Mouse (Mus musculus) MEL (cell line): ENCODE results near the gene Pdcd2l. TPM values are rescaled to one million over a fixed set of nuclear protein-coding genes. Genes with fewer than 3 reads are reported as not detected.

Source experiments
- DNase-seq: peaks from one replicate; pipeline ENCODE4 v3.0.0; 2011; ENCODE audit warnings: low read depth, low spot score
- H3K27ac ChIP-seq: 2 replicates; pipeline ENCODE4 v1.5.1; 2012; ENCODE audit warnings: low read depth, mild to moderate bottlenecking, control low read depth, low read length, moderate library complexity; ENCODE audit not compliant: control insufficient read depth
- H3K27me3 ChIP-seq, 2 experiments: fragments of 150-350 bp in 1 of 2; sonication (generic) in 1 of 2; 2 replicates each; pipeline ENCODE4 v1.6.1; 2012; ENCODE audit warnings: low read length in 2 of 2, mild to moderate bottlenecking in 2 of 2, improper control_type of control experiment in 1 of 2, moderate library complexity in 1 of 2; ENCODE audit not compliant: insufficient read depth in 2 of 2, control insufficient read depth in 1 of 2
- H3K36me3 ChIP-seq, 2 experiments: 2 replicates each; pipeline ENCODE4 v1.6.1; 2012 to 2014; ENCODE audit warnings: low read length in 2 of 2, improper control_type of control experiment in 1 of 2, inconsistent platforms in 1 of 2, mild to moderate bottlenecking in 1 of 2; ENCODE audit not compliant: insufficient read depth in 2 of 2, control insufficient read depth in 1 of 2
- H3K4me1 ChIP-seq, 2 experiments: fragments of 150-350 bp in 1 of 2; sonication (generic) in 1 of 2; 2 replicates each; pipeline ENCODE4 v1.6.1; 2012; ENCODE audit warnings: low read length in 2 of 2, improper control_type of control experiment in 1 of 2, mild to moderate bottlenecking in 1 of 2; ENCODE audit not compliant: insufficient read depth in 2 of 2, control insufficient read depth in 1 of 2
- H3K4me3 ChIP-seq, 2 experiments: fragments of 150-350 bp in 1 of 2; sonication (generic) in 1 of 2; 2 replicates each; pipeline ENCODE4 v1.5.1; 2012; ENCODE audit warnings: low read depth in 2 of 2, low read length in 2 of 2, mild to moderate bottlenecking in 2 of 2, moderate library complexity in 2 of 2, control low read depth in 1 of 2, improper control_type of control experiment in 1 of 2; ENCODE audit not compliant: control insufficient read depth in 1 of 2, insufficient read depth in 1 of 2
- H3K79me2 ChIP-seq: 2 replicates; pipeline ENCODE4 v1.6.1; 2012; ENCODE audit warnings: mild to moderate bottlenecking, low read length, moderate library complexity; ENCODE audit not compliant: control insufficient read depth, poor library complexity, insufficient read depth
- H3K9ac ChIP-seq: 2 replicates; pipeline ENCODE4 v1.6.1; 2012; ENCODE audit warnings: low read depth, mild to moderate bottlenecking, control low read depth, low read length, moderate library complexity; ENCODE audit not compliant: control insufficient read depth, poor library complexity, severe bottlenecking
- H3K9me3 ChIP-seq: fragments of 150-350 bp; sonication (generic); replicated peaks from 2 replicates; pipeline ENCODE4 v1.6.1; 2012; ENCODE audit warnings: mild to moderate bottlenecking, low read length, improper control_type of control experiment, moderate library complexity; ENCODE audit not compliant: insufficient read depth
- BHLHE40 ChIP-seq: IDR thresholded peaks from 2 replicates; pipeline ENCODE4 v1.6.1; 2012; ENCODE audit warnings: low read depth, mild to moderate bottlenecking, inconsistent platforms, low read length, improper control_type of control experiment, borderline replicate concordance
- CHD1 ChIP-seq: IDR thresholded peaks from 2 replicates; pipeline ENCODE4 v1.6.1; 2012; ENCODE audit warnings: low read depth, mild to moderate bottlenecking, inconsistent platforms, low read length, improper control_type of control experiment
- CHD2 ChIP-seq: IDR thresholded peaks from 2 replicates; pipeline ENCODE4 v1.6.1; 2011; ENCODE audit warnings: low read length, improper control_type of control experiment
- CTCF ChIP-seq, 3 experiments: IDR thresholded peaks in 2 of 3; conservative IDR thresholded peaks in 1 of 3; 2 replicates each; pipeline ENCODE4 v1.5.1; 2011 to 2012; ENCODE audit warnings: low read length in 3 of 3, low read depth in 2 of 3, mild to moderate bottlenecking in 2 of 3, improper control_type of control experiment in 1 of 3, inconsistent platforms in 1 of 3, mixed read lengths in 1 of 3, moderate library complexity in 1 of 3; ENCODE audit not compliant: control insufficient read depth in 1 of 3, insufficient read depth in 1 of 3, poor library complexity in 1 of 3, severe bottlenecking in 1 of 3
- E2F4 ChIP-seq: IDR thresholded peaks from 2 replicates; pipeline ENCODE4 v1.6.1; 2011; ENCODE audit warnings: low read depth, low read length, improper control_type of control experiment, borderline replicate concordance
- ELF1 ChIP-seq: IDR thresholded peaks from 2 replicates; pipeline ENCODE4 v1.6.1; 2014; ENCODE audit warnings: low read depth, mild to moderate bottlenecking, inconsistent platforms, low read length, improper control_type of control experiment, moderate library complexity
- EP300 ChIP-seq, 2 experiments: IDR thresholded peaks; 2 replicates each; pipeline ENCODE4 v1.6.1; 2011; ENCODE audit warnings: improper control_type of control experiment in 2 of 2, low read length in 2 of 2, low read depth in 1 of 2, mild to moderate bottlenecking in 1 of 2
- ETS1 ChIP-seq: IDR thresholded peaks from 2 replicates; pipeline ENCODE4 v1.6.1; 2012; ENCODE audit warnings: low read depth, mild to moderate bottlenecking, inconsistent platforms, low read length, improper control_type of control experiment, moderate library complexity
- GATA1 ChIP-seq: IDR thresholded peaks from 2 replicates; pipeline ENCODE4 v1.6.1; 2011; ENCODE audit warnings: low read depth, low read length, improper control_type of control experiment
- HCFC1 ChIP-seq: IDR thresholded peaks from 2 replicates; pipeline ENCODE4 v1.6.1; 2012; ENCODE audit warnings: low read depth, mild to moderate bottlenecking, inconsistent platforms, low read length, improper control_type of control experiment, moderate library complexity
- JUND ChIP-seq: IDR thresholded peaks from 2 replicates; pipeline ENCODE4 v1.6.1; 2011; ENCODE audit warnings: low read depth, mild to moderate bottlenecking, improper control_type of control experiment, low read length
- KAT2A ChIP-seq: conservative IDR thresholded peaks from 2 replicates; pipeline ENCODE4 v1.6.1; 2012; ENCODE audit warnings: low read depth, low read length, improper control_type of control experiment, inconsistent platforms
- MAFK ChIP-seq: IDR thresholded peaks from 2 replicates; pipeline ENCODE4 v1.6.1; 2011; ENCODE audit warnings: low read depth, mild to moderate bottlenecking, low read length, improper control_type of control experiment, borderline replicate concordance
- MAX ChIP-seq: IDR thresholded peaks from 2 replicates; pipeline ENCODE4 v1.6.1; 2011; ENCODE audit warnings: low read length, improper control_type of control experiment
- MAZ ChIP-seq: IDR thresholded peaks from 2 replicates; pipeline ENCODE4 v1.6.1; 2012; ENCODE audit warnings: low read depth, mild to moderate bottlenecking, inconsistent platforms, low read length, improper control_type of control experiment
- MEF2A ChIP-seq: IDR thresholded peaks from 2 replicates; pipeline ENCODE4 v1.6.1; 2014; ENCODE audit warnings: low read depth, mild to moderate bottlenecking, inconsistent platforms, low read length, improper control_type of control experiment; ENCODE audit not compliant: poor library complexity, insufficient replicate concordance, severe bottlenecking; ENCODE audit errors: extremely low read depth
- MXI1 ChIP-seq: IDR thresholded peaks from 2 replicates; pipeline ENCODE4 v1.6.1; 2011; ENCODE audit warnings: mild to moderate bottlenecking, low read depth, low read length, improper control_type of control experiment
- MYC ChIP-seq: IDR thresholded peaks from 2 replicates; pipeline ENCODE4 v1.6.1; 2011; ENCODE audit warnings: low read depth, mild to moderate bottlenecking, low read length, improper control_type of control experiment, moderate library complexity
- NELFE ChIP-seq: IDR thresholded peaks from 2 replicates; pipeline ENCODE4 v1.6.1; 2011; ENCODE audit warnings: low read depth, low read length, improper control_type of control experiment
- NRF1 ChIP-seq: IDR thresholded peaks from 2 replicates; pipeline ENCODE4 v1.6.1; 2014; ENCODE audit warnings: low read depth, mild to moderate bottlenecking, inconsistent platforms, low read length, improper control_type of control experiment, moderate library complexity; ENCODE audit not compliant: poor library complexity, insufficient read depth, severe bottlenecking
- POLR2A ChIP-seq, 2 experiments: IDR thresholded peaks; 2 replicates each; pipeline ENCODE4 v1.6.1; 2011 to 2012; ENCODE audit warnings: low read length in 2 of 2, mild to moderate bottlenecking in 2 of 2, control low read depth in 1 of 2, improper control_type of control experiment in 1 of 2, low read depth in 1 of 2, moderate library complexity in 1 of 2; ENCODE audit not compliant: control insufficient read depth in 1 of 2, insufficient read depth in 1 of 2, poor library complexity in 1 of 2
- POLR2AphosphoS2 ChIP-seq: IDR thresholded peaks from 2 replicates; pipeline ENCODE4 v1.6.1; 2011; ENCODE audit warnings: low read length, improper control_type of control experiment
- POLR2AphosphoS5 ChIP-seq: IDR thresholded peaks from 2 replicates; pipeline ENCODE4 v1.6.1; 2012; ENCODE audit warnings: low read depth, borderline replicate concordance, mild to moderate bottlenecking, inconsistent platforms, low read length, moderate library complexity, mixed read lengths
- SIN3A ChIP-seq: IDR thresholded peaks from 2 replicates; pipeline ENCODE4 v1.6.1; 2012; ENCODE audit warnings: low read length, improper control_type of control experiment, inconsistent platforms
- SMC3 ChIP-seq: IDR thresholded peaks from 2 replicates; pipeline ENCODE4 v1.6.1; 2011; ENCODE audit warnings: low read depth, low read length, improper control_type of control experiment
- TBP ChIP-seq: IDR thresholded peaks from 2 replicates; pipeline ENCODE4 v1.8.0; 2011; ENCODE audit warnings: low read depth, low read length, improper control_type of control experiment
- TCF12 ChIP-seq: IDR thresholded peaks from 2 replicates; pipeline ENCODE4 v1.6.1; 2014; ENCODE audit warnings: low read depth, mild to moderate bottlenecking, inconsistent platforms, low read length, improper control_type of control experiment, moderate library complexity
- UBTF ChIP-seq: IDR thresholded peaks from 2 replicates; pipeline ENCODE4 v1.6.1; 2012; ENCODE audit warnings: low read depth, mild to moderate bottlenecking, inconsistent platforms, low read length, improper control_type of control experiment, moderate library complexity, borderline replicate concordance; ENCODE audit not compliant: insufficient read depth
- USF1 ChIP-seq: IDR thresholded peaks from 2 replicates; pipeline ENCODE4 v1.6.1; 2014; ENCODE audit warnings: low read depth, mild to moderate bottlenecking, inconsistent platforms, low read length, improper control_type of control experiment, moderate library complexity
- USF2 ChIP-seq, 2 experiments: IDR thresholded peaks; 2 replicates each; pipeline ENCODE4 v1.6.1; 2011 to 2012; ENCODE audit warnings: improper control_type of control experiment in 2 of 2, low read length in 2 of 2, borderline replicate concordance in 1 of 2, inconsistent platforms in 1 of 2, low read depth in 1 of 2, mild to moderate bottlenecking in 1 of 2; ENCODE audit not compliant: insufficient read depth in 1 of 2
- ZC3H11A ChIP-seq: IDR thresholded peaks from 2 replicates; pipeline ENCODE4 v1.6.1; 2012; ENCODE audit warnings: low read depth, mild to moderate bottlenecking, inconsistent platforms, low read length, improper control_type of control experiment
- ZKSCAN1 ChIP-seq: IDR thresholded peaks from 2 replicates; pipeline ENCODE4 v1.6.1; 2012; ENCODE audit warnings: low read depth, mild to moderate bottlenecking, inconsistent platforms, low read length, improper control_type of control experiment, moderate library complexity
- ZMIZ1 ChIP-seq: IDR thresholded peaks from 2 replicates; pipeline ENCODE4 v1.6.1; 2012; ENCODE audit warnings: low read depth, mild to moderate bottlenecking, inconsistent platforms, low read length, improper control_type of control experiment, moderate library complexity
- polyA plus RNA-seq, 2 experiments: library from polyadenylated mRNA; stranded (reverse) in 1 of 2; unstranded in 1 of 2; fragments of >175 nt in 1 of 2; fragments of >200 nt in 1 of 2; gene quantifications; 2 replicates each; pipeline versions ENCODE4 v1.2.1 to v1.2.4; 2012; ENCODE audit warnings: low replicate concordance in 2 of 2, low read depth in 1 of 2; ENCODE audit not compliant: insufficient read length in 2 of 2, insufficient read depth in 1 of 2, missing spikeins in 1 of 2
- total RNA-seq: library from RNA; depleted of rRNA; stranded (reverse); fragments of 300-350 nt; gene quantifications from 2 replicates; pipeline ENCODE4 v1.2.3, GENCODE M21; 2012; rRNA removed

Pdcd2l gene
- total RNA-seq (25.7 and 29.5 TPM in 2 replicates), polyA plus RNA-seq (10 to 100 TPM in 1 of 2 experiments, not detected in 1; 26.6 TPM)

GRCm38 (mm10) chr7:34196132-34197128 lies at the start of gene Pdcd2l:
Gene Pdcd2l, minus strand, starts transcription at chr7:34196661.
- Histone ChIP-seq H3K9ac (peak within 1 kb of the TSS; percentile 91), H3K79me2 (peaks cover 8% of the 10 kb centered on the region), H3K9me3 (no peaks in the 10 kb centered on the region), H3K27me3 (no peaks in the 10 kb centered on the region), H3K4me3 (peak within 1 kb of the TSS; percentile 96 to 97), H3K36me3 (peaks cover 0 to 2% of the 10 kb centered on the region in 2 experiments), H3K27ac (peak within 1 kb of the TSS; percentile 32), H3K4me1 (peaks cover 0 to 3% of the 10 kb centered on the region in 2 experiments; a peak in 2 of 4 replicates)
- DNase-seq, result peak; percentile 94
- TF ChIP-seq TBP, result peak; percentile 52; the same call in 1 of the 2 replicates
- peak; percentile 94 for TF ChIP-seq USF1
- peak; percentile 55; the same call in 1 of the 2 replicates for TF ChIP-seq ELF1
- TF ChIP-seq SIN3A, result peak; percentile 87
- TF ChIP-seq TCF12, result peak; percentile 69
- TF ChIP-seq GATA1, result peak; percentile 65
- no peak for TF ChIP-seq MEF2A
- TF ChIP-seq HCFC1, result peak; percentile 86
- no peak for TF ChIP-seq ZKSCAN1
- TF ChIP-seq BHLHE40, result 0 out of 2 replicates have a peak, but pooled peaks have one; percentile 28
- TF ChIP-seq KAT2A, result no peak; the same call in 1 of the 2 replicates
- no peak for TF ChIP-seq E2F4
- no peak for TF ChIP-seq CHD2
- no peak for TF ChIP-seq MAFK
- TF ChIP-seq JUND, result no peak
- peak; percentile 80 for TF ChIP-seq MXI1
- no peak for TF ChIP-seq ETS1
- TF ChIP-seq ZC3H11A, result no peak
- TF ChIP-seq NRF1, result peak; percentile 75
- no peak for TF ChIP-seq CHD1
- no peak for TF ChIP-seq SMC3
- TF ChIP-seq POLR2AphosphoS5, result no peak
- 0 out of 2 replicates have a peak, but pooled peaks have one; percentile 22 for TF ChIP-seq MYC
- TF ChIP-seq UBTF, result no peak
- TF ChIP-seq NELFE, result peak; percentile 54
- TF ChIP-seq POLR2AphosphoS2, result 0 out of 2 replicates have a peak, but pooled peaks have one; percentile 50
- no peak for TF ChIP-seq CTCF (IDR thresholded peaks at IDR 0.05 in 2 of 3, conservative IDR thresholded peaks at IDR 0.05 in 1 of 3; ENCODE audit: control insufficient read depth in 1 of 3, insufficient read depth in 1 of 3, low read depth in 2 of 3, low read length in 3 of 3, poor library complexity in 1 of 3, severe bottlenecking in 1 of 3)
- no peak for TF ChIP-seq EP300 (IDR thresholded peaks at IDR 0.05; ENCODE audit: low read depth in 1 of 2, low read length in 2 of 2)
- TF ChIP-seq USF2 (IDR thresholded peaks at IDR 0.05; ENCODE audit: borderline replicate concordance in 1 of 2, insufficient read depth in 1 of 2, low read depth in 1 of 2, low read length in 2 of 2), result peak in 1 of 2 experiments; percentile 81; a peak in 2 of 4 replicates
- TF ChIP-seq MAX, result peak; percentile 85
- 0 out of 2 replicates have a peak, but pooled peaks have one; percentile 39 for TF ChIP-seq MAZ
- peak; percentile 65 to 75; a peak in 3 of 4 replicates for TF ChIP-seq POLR2A (IDR thresholded peaks at IDR 0.05; ENCODE audit: control insufficient read depth in 1 of 2, insufficient read depth in 1 of 2, low read depth in 1 of 2, low read length in 2 of 2, poor library complexity in 1 of 2)
- no peak for TF ChIP-seq ZMIZ1
